Mouse (Mus musculus) layer of hippocampus, adult 9-10 months (tissue): ENCODE data around the gene Chrna10.
A peak's percentile ranks its signal among the peaks of the same experiment; 100 is the strongest.

ENCODE experiments used
- DNase-seq: peaks from one replicate; pipeline ENCODE4 v3.0.0; 2022; ENCODE audit warnings: low spot score

Chrna10 gene

GRCm38 (mm10) chr7:102081784-102082183 lies 34.8 kb downstream of the Chrna10 start:
- no peak for DNase-seq

- DNase-seq: no peak
These were observed 36.3 kb downstream of the Chrna10 start for GRCm38 (mm10) chr7:102080311-102080710.

DNA sequence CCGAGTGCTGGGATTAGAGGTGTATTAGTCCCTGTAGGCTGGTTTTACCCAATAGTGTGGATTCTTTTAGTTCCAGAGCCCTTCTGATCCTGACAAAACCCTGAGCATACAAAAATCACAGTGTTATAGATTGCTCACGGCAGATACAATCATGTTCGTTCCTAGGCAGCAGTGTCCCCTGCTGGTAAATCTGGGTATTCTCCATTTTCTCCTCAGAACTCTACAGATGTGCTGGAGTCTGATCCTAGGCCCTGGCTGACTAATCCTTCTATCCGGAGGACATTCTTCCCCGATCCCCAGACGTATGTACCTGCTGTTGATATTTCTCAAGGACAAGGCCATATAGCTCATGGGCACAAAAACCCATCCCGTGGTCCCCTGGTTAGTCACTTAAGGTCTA lies 38.1 kb downstream of the Chrna10 start:
- peak; percentile 51 for DNase-seq

GRCm38 (mm10) chr7:102076714-102077296 lies 39.8 kb downstream of the Chrna10 start:
- no peak for DNase-seq

DNA sequence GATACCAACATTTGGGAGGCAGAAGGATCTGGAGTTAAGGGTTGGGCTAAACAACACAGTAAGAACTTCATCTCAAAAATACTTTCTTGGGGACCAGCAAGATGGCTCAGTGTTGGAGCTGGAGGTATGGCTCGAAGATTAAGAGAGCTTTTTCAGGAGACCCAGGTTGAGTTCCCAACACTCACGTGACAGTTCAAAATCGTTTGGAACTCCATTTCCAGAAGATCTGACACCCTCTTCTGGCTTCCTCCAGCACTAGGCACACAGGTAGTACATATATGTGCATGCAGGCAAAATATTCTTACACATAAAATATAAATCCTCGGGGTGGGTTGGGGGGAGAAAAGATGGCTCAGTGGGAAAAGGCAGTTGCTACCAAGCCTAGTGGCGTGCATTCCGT lies 50.3 kb downstream of the Chrna10 start:
- no peak for DNase-seq

DNA sequence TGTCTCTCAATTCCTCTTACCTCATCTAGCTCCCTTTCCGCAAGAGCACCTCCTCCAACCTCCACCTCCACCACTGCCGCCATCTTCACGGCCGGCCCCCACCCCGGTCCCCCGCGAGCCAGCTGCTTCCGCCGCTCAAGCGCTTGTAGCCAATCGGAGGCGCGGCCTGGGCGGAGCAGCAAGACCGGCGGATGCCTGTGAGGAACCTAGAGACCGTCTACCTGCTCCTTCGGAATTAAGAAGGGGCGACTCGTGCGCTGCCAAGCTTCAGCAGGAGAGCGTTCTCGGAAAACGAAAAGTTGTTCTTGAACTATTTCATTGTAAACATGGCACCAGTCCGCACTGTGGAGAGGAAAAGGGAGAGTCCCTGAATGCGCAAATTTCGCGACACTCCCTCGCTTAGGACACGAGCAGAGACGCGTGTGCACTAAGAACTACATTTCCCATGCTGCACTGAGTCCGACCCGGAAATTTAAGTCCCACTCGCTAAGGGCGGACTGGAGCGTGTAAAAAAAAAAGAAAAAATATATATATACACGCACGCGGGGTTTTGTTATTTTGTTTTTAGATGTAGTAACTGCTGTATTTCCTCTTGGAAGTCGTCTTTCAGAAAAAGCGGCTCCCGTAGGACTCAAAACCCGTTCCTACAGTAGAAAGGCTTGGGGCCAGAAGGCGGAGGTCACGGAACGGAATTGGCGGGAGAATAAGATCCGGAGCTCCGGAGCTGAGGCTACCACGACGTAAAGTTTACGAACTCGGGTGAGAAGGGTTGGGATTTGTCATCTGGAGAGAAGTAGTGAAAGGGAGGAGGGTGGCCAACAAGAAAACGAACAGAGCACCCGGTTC lies 51.4 kb downstream of the Chrna10 start, which contains the start of the genes Rnf121, Xndc1 and Xntrpc:
Rnf121 (minus strand) TSS at position 424 of the 846 bp plus-strand sequence.
Xndc1 (plus strand) TSS at position 466 of the 846 bp plus-strand sequence.
Xntrpc (plus strand) TSS at position 668 of the 846 bp plus-strand sequence.
- DNase-seq: peak; percentile 89

DNA sequence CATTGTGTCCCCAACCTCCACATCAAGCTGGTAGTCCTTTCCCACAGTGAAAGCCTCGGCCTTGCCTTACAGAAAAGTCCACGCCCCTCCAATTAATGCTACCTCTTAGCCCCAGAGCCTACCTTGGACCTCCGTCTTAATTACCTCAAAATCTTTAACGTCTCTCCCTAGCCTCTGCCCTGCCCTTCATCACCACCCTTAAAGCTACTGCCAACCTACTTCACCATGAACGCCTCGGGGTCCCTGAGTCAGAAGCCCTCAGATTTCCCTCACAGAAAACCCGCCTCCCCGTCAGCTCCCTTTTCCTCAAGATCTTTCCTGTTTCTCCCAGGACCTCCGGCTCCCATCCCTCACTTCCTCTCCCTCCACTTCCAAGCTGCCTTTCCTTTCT lies 52.0 kb downstream of the Chrna10 start:
- DNase-seq: no peak

GRCm38 (mm10) chr7:102063891-102064290 lies 52.7 kb downstream of the Chrna10 start:
- DNase-seq: no peak

DNA sequence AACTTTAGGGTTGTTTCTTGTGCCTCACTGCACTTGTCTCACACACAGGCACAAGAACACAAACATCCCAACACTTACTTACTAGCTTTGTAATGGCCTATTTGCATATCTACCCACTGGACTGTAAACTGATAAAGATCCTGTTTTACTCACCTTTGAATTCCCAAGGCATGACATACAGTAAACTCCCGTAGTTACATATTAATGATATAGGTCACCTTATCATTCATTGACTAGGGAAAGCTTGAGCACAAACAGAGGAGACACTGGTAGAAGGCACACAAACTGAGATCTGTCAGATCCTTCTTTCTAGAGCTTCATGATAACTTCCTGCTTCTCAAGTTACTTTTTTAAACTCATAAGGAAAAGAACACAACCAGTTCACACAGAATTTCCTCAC lies 54.4 kb downstream of the Chrna10 start:
- DNase-seq: no peak

DNA sequence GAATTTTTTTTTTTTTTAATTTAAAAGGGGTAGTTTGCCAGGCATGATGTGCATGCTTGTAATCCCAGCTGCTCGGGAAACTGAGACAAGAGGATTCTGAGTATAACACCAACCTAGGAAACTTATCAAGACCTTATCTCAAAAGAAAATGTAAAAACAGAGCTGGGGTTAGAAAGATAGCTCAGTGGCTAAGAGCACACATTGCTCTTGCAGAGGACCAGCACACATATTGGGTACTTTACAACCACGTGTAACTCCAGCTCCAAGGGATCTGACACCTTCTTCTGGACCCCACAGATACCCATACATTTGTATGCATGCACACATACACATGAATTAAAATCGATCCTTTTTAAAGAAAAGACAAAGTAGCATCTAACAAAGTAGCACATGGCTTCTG lies 55.3 kb downstream of the Chrna10 start:
- no peak for DNase-seq
